Mouse (Mus musculus) megakaryocyte progenitor cell, adult 5-6 weeks (primary cell): ENCODE measurements around the gene Olfml1. TPM values are rescaled to one million over a fixed set of nuclear protein-coding genes. Genes with fewer than 3 reads are reported as not detected.

Experiments used
- ATAC-seq: replicated peaks from 2 replicates; pipeline ENCODE4 v1.8.0; 2016; ENCODE audit warnings: mild to moderate bottlenecking, moderate TSS enrichment, inconsistent platforms; ENCODE audit not compliant: poor library complexity
- total RNA-seq, 2 experiments: library from RNA; stranded (forward) in 1 of 2; stranded (reverse) in 1 of 2; fragments of 157-497, 149-512 nt in 1 of 2; fragments of 200-1000 nt in 1 of 2; gene quantifications; 2 replicates each; pipeline versions ENCODE4 v1.2.3 to v1.2.4; 2015 to 2017

Olfml1 gene
- total RNA-seq, 2 experiments from 2014 or later, result not detected

- ATAC-seq, result peak; percentile 70
Measured at GRCm38 (mm10) chr7:107594325-107594856, 27.1 kb downstream of the Olfml1 start.

- peak; percentile 86 for ATAC-seq
Measured at GRCm38 (mm10) chr7:107594857-107595402, 27.7 kb downstream of the Olfml1 start, which contains the start of gene Ppfibp2. Gene Ppfibp2, plus strand, starts transcription at chr7:107595207.

- ATAC-seq, result no peak
Measured at GRCm38 (mm10) chr7:107595426-107595825, 28.2 kb downstream of the Olfml1 start.

GRCm38 (mm10) chr7:107596753-107597152 lies 29.5 kb downstream of the Olfml1 start:
- no peak for ATAC-seq

- ATAC-seq, result no peak
Measured at GRCm38 (mm10) chr7:107597956-107598355, 30.7 kb downstream of the Olfml1 start.

GRCm38 (mm10) chr7:107600651-107601050 lies 33.4 kb downstream of the Olfml1 start:
- ATAC-seq, result no peak

- ATAC-seq, result no peak
Measured at GRCm38 (mm10) chr7:107602505-107602904, 35.3 kb downstream of the Olfml1 start.

GRCm38 (mm10) chr7:107602913-107603312 lies 35.7 kb downstream of the Olfml1 start:
- no peak for ATAC-seq

- peak; percentile 49 for ATAC-seq
Measured at GRCm38 (mm10) chr7:107607766-107608165, 40.5 kb downstream of the Olfml1 start.

GRCm38 (mm10) chr7:107609622-107610255 lies 42.5 kb downstream of the Olfml1 start:
- ATAC-seq, result no peak

GRCm38 (mm10) chr7:107610880-107611279 lies 43.6 kb downstream of the Olfml1 start:
- ATAC-seq, result no peak

GRCm38 (mm10) chr7:107618028-107618992 lies 51.1 kb downstream of the Olfml1 start:
- peak; percentile 23; the same call in 1 of the 2 replicates for ATAC-seq

GRCm38 (mm10) chr7:107619225-107619624 lies 52.0 kb downstream of the Olfml1 start:
- ATAC-seq, result no peak

GRCm38 (mm10) chr7:107620137-107620536 lies 52.9 kb downstream of the Olfml1 start:
- peak; percentile 40 for ATAC-seq

GRCm38 (mm10) chr7:107624432-107624831 lies 57.2 kb downstream of the Olfml1 start:
- ATAC-seq, result peak; percentile 20; the same call in 1 of the 2 replicates

- ATAC-seq, result no peak
Measured at GRCm38 (mm10) chr7:107625061-107625460, 57.8 kb downstream of the Olfml1 start, which contains the start of gene 5330417H12Rik. Gene 5330417H12Rik, minus strand, starts transcription at chr7:107625161.

GRCm38 (mm10) chr7:107625781-107626180 lies 58.5 kb downstream of the Olfml1 start:
- ATAC-seq, result no peak

GRCm38 (mm10) chr7:107628383-107628782 lies 61.1 kb downstream of the Olfml1 start:
- peak; percentile 92 for ATAC-seq

- ATAC-seq, result no peak
Measured at GRCm38 (mm10) chr7:107633201-107633600, 66.0 kb downstream of the Olfml1 start.

GRCm38 (mm10) chr7:107637398-107637797 lies 70.2 kb downstream of the Olfml1 start:
- no peak for ATAC-seq

- no peak for ATAC-seq
Measured at GRCm38 (mm10) chr7:107638026-107638425, 70.8 kb downstream of the Olfml1 start.
